Mouse (Mus musculus) liver, embryonic 12.5 days (tissue): Measurements from ENCODE around the gene Ak7. TPM values are rescaled to one million over a fixed set of nuclear protein-coding genes. Genes with fewer than 3 reads are reported as not detected.

ENCODE experiments used
- ATAC-seq: fragments of 200-750 bp; cut with Nextera tagmentation; 2 replicates; pipeline ENCODE4 v1.8.0; 2017; ENCODE audit warnings: moderate number of reproducible peaks, mild to moderate bottlenecking, moderate library complexity
- H3K27ac ChIP-seq: fragments of 300-500 bp; sonication (generic); 2 replicates; pipeline ENCODE4 v1.5.1; 2016; ENCODE audit warnings: mild to moderate bottlenecking
- H3K27me3 ChIP-seq: fragments of 300-500 bp; sonication (generic); replicated peaks from 2 replicates; pipeline ENCODE4 v1.6.1; 2016; ENCODE audit warnings: mild to moderate bottlenecking, moderate library complexity
- H3K36me3 ChIP-seq: fragments of 300-500 bp; sonication (generic); 2 replicates; pipeline ENCODE4 v1.6.1; 2016; ENCODE audit warnings: mild to moderate bottlenecking, moderate library complexity
- H3K4me1 ChIP-seq: fragments of 300-500 bp; sonication (generic); 2 replicates; pipeline ENCODE4 v1.6.1; 2016
- H3K4me2 ChIP-seq: fragments of 300-500 bp; sonication (generic); 2 replicates; pipeline ENCODE4 v1.6.1; 2016; ENCODE audit warnings: mild to moderate bottlenecking, moderate library complexity
- H3K4me3 ChIP-seq: fragments of 300-500 bp; sonication (generic); 2 replicates; pipeline ENCODE4 v1.5.1; 2016; ENCODE audit warnings: mild to moderate bottlenecking, moderate library complexity
- H3K9ac ChIP-seq: fragments of 300-500 bp; sonication (generic); 2 replicates; pipeline ENCODE4 v1.6.1; 2016; ENCODE audit warnings: mild to moderate bottlenecking, moderate library complexity
- H3K9me3 ChIP-seq: fragments of 300-500 bp; sonication (generic); replicated peaks from 2 replicates; pipeline ENCODE4 v1.6.1; 2016; ENCODE audit warnings: mild to moderate bottlenecking, moderate library complexity
- WGBS: fragments of 180-500 bp; shearing (Covaris S2); methylation state at CpG from one replicate; pipeline ENCODE4 v1.1.7; 2016; ENCODE audit not compliant: insufficient replicate concordance; 5-methylcytosine and 5-hydroxymethylcytosine counted together
- polyA plus RNA-seq: library from polyadenylated mRNA; unstranded; fragments of >200 nt; fragmentation: Nextera tagmentation; extraction: Ambion mirVana; gene quantifications from 2 replicates; pipeline ENCODE4 v1.2.1, GENCODE M21; 2016

The Ak7 gene
- polyA plus RNA-seq, 1 experiment from 2014 or later, result 0.06 TPM

DNA sequence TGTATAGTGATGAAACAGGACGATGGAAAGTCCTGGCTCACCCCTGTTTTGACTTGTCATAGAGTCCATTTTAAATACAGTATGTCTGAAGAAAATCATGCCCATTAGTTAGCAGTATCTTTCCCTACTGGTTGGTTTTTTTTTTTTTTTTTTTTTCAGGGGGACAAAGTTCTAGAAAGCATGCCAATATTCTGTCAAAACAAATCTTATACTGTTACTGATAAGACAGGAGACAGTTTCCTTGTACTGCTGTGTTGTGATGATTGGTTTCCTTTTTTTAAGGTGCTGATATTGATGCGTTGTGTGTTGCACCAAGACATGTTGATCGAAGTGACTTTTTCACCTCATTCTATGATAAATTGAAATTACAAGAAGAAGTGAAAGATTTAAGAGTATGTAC, 100.4 kb downstream of the Ak7 start:
- no peak overlapping the region for H3K4me3 ChIP-seq
- no peak overlapping the region for H3K4me2 ChIP-seq
- H3K9me3 ChIP-seq, result no peaks in the 10 kb centered on the region
- H3K4me1 ChIP-seq, result no peaks in the 10 kb centered on the region
- no peak for ATAC-seq
- 84% methylated on average over 3 of the region's 3 CpGs for WGBS
- H3K9ac ChIP-seq, result no peak overlapping the region
- H3K27me3 ChIP-seq, result no peaks in the 10 kb centered on the region
- peaks cover 99% of the 10 kb centered on the region for H3K36me3 ChIP-seq
- no peak overlapping the region for H3K27ac ChIP-seq

DNA sequence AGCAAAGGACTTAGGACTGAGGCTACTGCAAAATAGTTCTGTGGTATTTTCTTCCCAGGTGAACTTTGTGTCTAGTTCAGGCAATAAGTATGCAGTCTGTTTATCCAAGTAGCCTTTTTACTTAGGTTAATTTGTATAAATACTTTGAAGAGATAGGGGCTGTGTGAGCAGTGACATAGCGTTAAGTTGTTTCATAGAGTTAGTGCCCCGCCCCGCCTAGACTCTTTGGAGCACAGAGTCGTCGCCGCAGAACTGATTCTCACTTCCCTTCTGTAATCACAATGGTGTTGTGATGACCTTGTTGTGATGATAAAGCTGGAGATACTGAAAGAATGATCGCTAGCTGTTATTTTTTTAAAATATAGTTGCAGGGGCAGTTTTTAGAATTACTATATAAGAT, 101.6 kb downstream of the Ak7 start:
- no peaks in the 10 kb centered on the region for H3K4me1 ChIP-seq
- no peaks in the 10 kb centered on the region for H3K27me3 ChIP-seq
- 78% methylated on average over 7 of the region's 7 CpGs for WGBS
- no peaks in the 10 kb centered on the region for H3K9me3 ChIP-seq
- H3K4me2 ChIP-seq, result no peak overlapping the region
- H3K27ac ChIP-seq, result no peak overlapping the region
- H3K9ac ChIP-seq, result no peak overlapping the region
- H3K4me3 ChIP-seq, result no peak overlapping the region
- peaks cover 98% of the 10 kb centered on the region for H3K36me3 ChIP-seq
- no peak for ATAC-seq

GRCm38 (mm10) chr12:105808945-105809344, 103.2 kb downstream of the Ak7 start:
- H3K4me2 ChIP-seq, result no peak overlapping the region
- no peak overlapping the region for H3K9ac ChIP-seq
- peaks cover 95% of the 10 kb centered on the region for H3K36me3 ChIP-seq
- H3K27ac ChIP-seq, result no peak overlapping the region
- WGBS, result 76% methylated on average over 3 of the region's 3 CpGs
- H3K27me3 ChIP-seq, result no peaks in the 10 kb centered on the region
- H3K4me3 ChIP-seq, result no peak overlapping the region
- no peaks in the 10 kb centered on the region for H3K9me3 ChIP-seq
- no peak for ATAC-seq
- no peaks in the 10 kb centered on the region for H3K4me1 ChIP-seq

DNA sequence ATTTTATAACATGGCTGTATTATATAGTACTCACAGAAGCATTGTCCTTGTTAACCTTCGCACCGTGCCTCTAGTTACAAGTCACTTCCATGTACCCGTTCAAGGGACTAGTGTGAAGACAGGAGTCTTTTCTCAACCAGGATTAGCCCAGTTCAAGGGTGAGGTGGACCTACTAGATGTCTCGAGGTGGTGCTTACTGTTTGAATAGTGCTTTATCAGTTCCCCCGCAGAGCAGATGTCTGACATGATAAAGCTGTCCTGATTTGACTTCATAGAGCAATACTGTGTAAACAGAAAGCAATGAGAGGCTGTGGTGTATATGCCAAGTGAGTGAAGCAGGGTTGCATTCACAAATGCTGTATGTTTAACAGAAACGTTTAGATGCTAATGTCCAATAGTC, 104.8 kb downstream of the Ak7 start:
- Histone ChIP-seq H3K4me2 (no peak overlapping the region), H3K9me3 (no peaks in the 10 kb centered on the region), H3K36me3 (peaks cover 95% of the 10 kb centered on the region), H3K4me3 (no peak overlapping the region), H3K9ac (no peak overlapping the region), H3K4me1 (no peaks in the 10 kb centered on the region), H3K27ac (no peak overlapping the region), H3K27me3 (no peaks in the 10 kb centered on the region)
- peak; percentile 61 for ATAC-seq
- 63% methylated on average over 6 of the region's 6 CpGs for WGBS

DNA sequence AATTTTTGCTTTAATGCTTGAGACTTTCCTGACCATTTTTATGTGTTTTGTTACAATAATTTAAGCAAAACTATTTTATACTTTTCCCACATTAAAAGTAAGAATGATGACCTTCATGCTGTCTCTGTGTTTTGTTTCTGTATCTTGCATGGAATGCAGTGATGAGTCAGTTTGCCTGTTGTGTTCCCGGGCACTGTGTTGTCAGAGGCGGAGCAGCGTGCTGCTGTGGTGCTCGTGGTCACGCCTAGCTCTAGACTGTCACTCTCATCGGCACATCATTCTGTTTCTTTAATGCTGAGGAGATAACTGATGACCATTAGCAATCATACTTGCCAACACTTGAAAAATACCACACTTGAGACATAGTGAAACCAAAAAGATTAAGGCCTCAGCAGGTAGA, 108.2 kb downstream of the Ak7 start:
- Histone ChIP-seq H3K36me3 (peaks cover 84% of the 10 kb centered on the region), H3K4me3 (no peak overlapping the region), H3K4me1 (no peaks in the 10 kb centered on the region), H3K4me2 (no peak overlapping the region), H3K9ac (no peak overlapping the region), H3K27me3 (no peaks in the 10 kb centered on the region), H3K27ac (no peak overlapping the region), H3K9me3 (no peaks in the 10 kb centered on the region)
- 87% methylated on average over 6 of the region's 6 CpGs for WGBS
- no peak for ATAC-seq

DNA sequence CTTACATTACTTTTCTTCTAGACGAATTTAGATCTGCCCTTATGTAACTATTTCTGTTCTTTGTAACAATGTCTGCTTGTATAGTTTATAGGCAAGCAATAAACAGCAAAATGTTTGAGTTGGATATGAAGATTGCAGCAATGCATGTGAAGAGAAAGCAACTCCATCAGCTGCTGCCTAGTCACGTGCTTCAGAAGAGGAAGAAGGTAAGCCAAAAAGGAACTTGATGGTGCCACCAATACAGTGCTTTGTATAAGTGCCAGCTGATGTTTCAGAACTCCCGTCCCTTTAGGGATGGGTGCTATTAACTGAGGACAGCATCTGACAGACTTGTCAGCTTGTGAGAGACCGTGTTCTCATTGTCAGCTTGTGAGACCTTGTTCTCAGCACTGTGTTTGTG, 117.7 kb downstream of the Ak7 start:
- 71% methylated on average over 4 of the region's 4 CpGs for WGBS
- Histone ChIP-seq H3K36me3 (peaks cover 97% of the 10 kb centered on the region), H3K9me3 (no peaks in the 10 kb centered on the region), H3K4me3 (no peak overlapping the region), H3K9ac (no peak overlapping the region), H3K4me1 (peaks cover 27% of the 10 kb centered on the region), H3K4me2 (no peak overlapping the region), H3K27ac (no peak overlapping the region), H3K27me3 (no peaks in the 10 kb centered on the region)
- ATAC-seq, result no peak

- Histone ChIP-seq H3K36me3 (peaks cover 98% of the 10 kb centered on the region), H3K4me2 (peak overlapping the region; percentile 42)
- WGBS, result 25% methylated on average over 8 of the region's 8 CpGs
Measured at GRCm38 (mm10) chr12:105824743-105825142, 119.0 kb downstream of the Ak7 start.

DNA sequence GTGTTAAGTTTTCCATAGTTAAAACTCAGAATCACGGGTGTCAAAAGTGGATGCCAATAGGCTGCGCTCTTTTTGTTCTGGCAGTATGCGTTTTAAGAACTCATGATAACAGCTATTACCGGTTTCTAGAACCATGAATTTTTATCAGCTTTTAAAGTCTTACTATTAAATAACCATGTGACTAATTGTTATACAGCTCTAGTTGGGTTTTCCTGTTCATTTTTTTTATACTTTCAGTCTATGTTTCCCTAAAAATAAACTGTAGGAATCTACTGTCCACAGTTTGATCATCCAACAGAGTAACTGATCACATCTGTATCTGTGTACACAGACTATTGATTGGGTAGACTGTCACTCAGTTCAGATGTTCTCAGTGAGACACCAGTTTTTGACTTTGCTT, 119.5 kb downstream of the Ak7 start:
- no peak for ATAC-seq
- H3K27ac ChIP-seq, result peak overlapping the region; percentile 79
- H3K36me3 ChIP-seq, result peaks cover 98% of the 10 kb centered on the region

More at GRCm38 (mm10) chr12:105824743-105825142, 119.0 kb downstream of the Ak7 start:
- ATAC-seq, result peak; percentile 94
- Histone ChIP-seq H3K9me3 (no peaks in the 10 kb centered on the region), H3K4me3 (no peak overlapping the region), H3K27me3 (no peaks in the 10 kb centered on the region), H3K4me1 (peaks cover 27% of the 10 kb centered on the region), H3K9ac (peak overlapping the region; percentile 22; the same call in 1 of the 2 replicates), H3K27ac (peak overlapping the region; percentile 79)

More for the DNA sequence above, 119.5 kb downstream of the Ak7 start:
- H3K4me2 ChIP-seq, result peak overlapping the region; percentile 42
- H3K4me3 ChIP-seq, result no peak overlapping the region
- 81% methylated on average over 4 of the region's 4 CpGs for WGBS
- peak overlapping the region; percentile 22; the same call in 1 of the 2 replicates for H3K9ac ChIP-seq
- peaks cover 27% of the 10 kb centered on the region for H3K4me1 ChIP-seq
- H3K9me3 ChIP-seq, result no peaks in the 10 kb centered on the region
- H3K27me3 ChIP-seq, result no peaks in the 10 kb centered on the region

Other genes with a start within 250 kb of the Ak7 start
- not detected in 2 replicates for gene Bdkrb2, start 142.8 kb upstream of the Ak7 start, polyA plus RNA-seq
- gene Bdkrb1, start 102.9 kb upstream of the Ak7 start, polyA plus RNA-seq, result not detected in 2 replicates
- 15.4 and 16.5 TPM in 2 replicates for gene Gskip, start 21.1 kb upstream of the Ak7 start, polyA plus RNA-seq
- gene Atg2b, start 20.8 kb upstream of the Ak7 start, polyA plus RNA-seq, result 14.4 and 14.6 TPM in 2 replicates
- gene Papola, start 78.7 kb downstream of the Ak7 start, polyA plus RNA-seq, result 176 and 181 TPM in 2 replicates